Mouse (Mus musculus) limb, embryonic 12.5 days (tissue): ENCODE data around the gene Bicral. TPM values are rescaled to one million over a fixed set of nuclear protein-coding genes. Genes with fewer than 3 reads are reported as not detected.
A peak's percentile ranks its signal among the peaks of the same experiment; 100 is the strongest.
"Not testable (repeated sequence)": the region's sequence is repeated elsewhere in the genome, so short reads cannot be mapped to it uniquely, and the experiment has no call there.

Source experiments
- ATAC-seq: fragments of 200-750 bp; cut with Nextera tagmentation; 2 replicates; pipeline ENCODE4 v1.8.0; 2017; ENCODE audit warnings: low read depth, moderate TSS enrichment; ENCODE audit not compliant: insufficient number of reproducible peaks, insufficient read depth, low FRiP score, low TSS enrichment
- H3K27ac ChIP-seq: fragments of 300-500 bp; sonication (generic); 2 replicates; pipeline ENCODE4 v1.5.1; 2016; ENCODE audit warnings: mild to moderate bottlenecking, moderate library complexity
- H3K27me3 ChIP-seq: fragments of 300-500 bp; sonication (generic); 2 replicates; pipeline ENCODE4 v1.6.1; 2016; ENCODE audit warnings: mild to moderate bottlenecking, moderate library complexity
- H3K36me3 ChIP-seq: fragments of 300-500 bp; sonication (generic); 2 replicates; pipeline ENCODE4 v1.6.1; 2016; ENCODE audit warnings: mild to moderate bottlenecking, moderate library complexity
- H3K4me1 ChIP-seq: fragments of 300-500 bp; sonication (generic); replicated peaks from 2 replicates; pipeline ENCODE4 v1.6.1; 2016
- H3K4me2 ChIP-seq: fragments of 300-500 bp; sonication (generic); 2 replicates; pipeline ENCODE4 v1.6.1; 2016; ENCODE audit warnings: mild to moderate bottlenecking, moderate library complexity
- H3K4me3 ChIP-seq: fragments of 300-500 bp; sonication (generic); replicated peaks from 2 replicates; pipeline ENCODE4 v1.5.1; 2016; ENCODE audit warnings: mild to moderate bottlenecking
- H3K9ac ChIP-seq: fragments of 300-500 bp; sonication (generic); replicated peaks from 2 replicates; pipeline ENCODE4 v1.6.1; 2016; ENCODE audit warnings: mild to moderate bottlenecking, moderate library complexity
- H3K9me3 ChIP-seq: fragments of 300-500 bp; sonication (generic); 2 replicates; pipeline ENCODE4 v1.6.1; 2016; ENCODE audit warnings: mild to moderate bottlenecking, moderate library complexity
- WGBS: fragments of 180-500 bp; shearing (Covaris S2); methylation state at CpG from one replicate; pipeline ENCODE4 v1.1.7; 2016; 5-methylcytosine and 5-hydroxymethylcytosine counted together
- polyA plus RNA-seq: library from polyadenylated mRNA; unstranded; fragments of >200 nt; fragmentation: Nextera tagmentation; extraction: Ambion mirVana; gene quantifications from 2 replicates; pipeline ENCODE4 v1.2.1, GENCODE M21; 2016

Bicral gene
- polyA plus RNA-seq, 1 experiment from 2014 or later, result 4.8 TPM

DNA sequence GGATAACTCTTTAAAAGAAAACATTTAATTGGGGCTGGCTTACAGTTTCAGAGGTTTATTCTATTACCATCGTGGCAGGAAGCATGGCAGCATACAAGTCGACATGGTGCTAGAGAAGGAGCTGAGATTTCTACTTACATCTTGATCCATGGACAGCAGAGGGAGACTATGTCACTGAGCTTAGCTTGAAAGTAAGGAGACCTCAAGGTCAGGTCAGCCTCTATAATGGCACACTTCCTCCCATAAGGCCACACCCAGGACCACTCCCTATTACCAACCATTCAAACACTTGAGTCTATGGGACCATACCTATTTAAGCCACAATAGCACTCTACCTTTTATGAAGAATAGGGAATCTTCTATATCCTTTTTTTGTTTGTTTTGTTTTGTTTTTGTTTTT lies 65.3 kb downstream of the Bicral start:
- 89% methylated on average over 2 of the region's 2 CpGs for WGBS
- ATAC-seq, result no peak
- no peak overlapping the region for H3K4me3 ChIP-seq
- H3K36me3 ChIP-seq, result no peaks in the 10 kb centered on the region
- H3K4me2 ChIP-seq, result no peak overlapping the region
- H3K9ac ChIP-seq, result no peak overlapping the region
- no peaks in the 10 kb centered on the region for H3K4me1 ChIP-seq
- H3K9me3 ChIP-seq, result no peaks in the 10 kb centered on the region
- no peaks in the 10 kb centered on the region for H3K27me3 ChIP-seq
- no peak overlapping the region for H3K27ac ChIP-seq

DNA sequence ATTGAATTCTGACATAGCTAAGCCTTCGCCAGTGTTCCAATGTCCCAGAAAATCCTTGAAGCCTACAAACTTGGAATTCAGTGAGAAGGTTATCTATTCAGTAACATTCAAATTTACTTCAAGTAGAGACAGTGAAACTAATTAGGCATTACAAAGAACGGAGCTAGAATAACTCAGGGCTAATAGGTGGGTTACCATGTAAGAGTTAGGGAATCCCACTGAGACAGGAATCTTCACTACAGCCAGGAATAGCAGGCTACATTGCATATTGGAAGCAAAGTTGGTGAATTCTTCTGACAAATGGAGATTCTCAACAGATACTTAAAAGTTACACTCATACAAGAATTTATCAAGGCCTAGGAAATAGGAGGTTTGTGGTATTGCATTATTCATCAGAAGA lies 70.3 kb downstream of the Bicral start:
- 60% methylated on average over 2 of the region's 2 CpGs for WGBS
- not testable (repeated sequence) for H3K4me3 ChIP-seq, H3K4me1 ChIP-seq, H3K36me3 ChIP-seq, H3K9ac ChIP-seq, ATAC-seq, H3K27me3 ChIP-seq, H3K4me2 ChIP-seq, H3K9me3 ChIP-seq, H3K27ac ChIP-seq

GRCm38 (mm10) chr17:46786952-46787351 lies 71.3 kb downstream of the Bicral start:
- ATAC-seq, result no peak
- Histone ChIP-seq H3K4me1 (no peaks in the 10 kb centered on the region), H3K27ac (no peak overlapping the region), H3K36me3 (no peaks in the 10 kb centered on the region), H3K4me2 (no peak overlapping the region), H3K27me3 (no peaks in the 10 kb centered on the region), H3K4me3 (no peak overlapping the region), H3K9me3 (no peaks in the 10 kb centered on the region), H3K9ac (no peak overlapping the region)
- 91% methylated on average over 5 of the region's 5 CpGs for WGBS

- no peak overlapping the region for H3K9ac ChIP-seq
- H3K4me3 ChIP-seq, result peak overlapping the region; percentile 68
- no peaks in the 10 kb centered on the region for H3K27me3 ChIP-seq
- WGBS, result 79% methylated on average over 2 of the region's 2 CpGs
- H3K27ac ChIP-seq, result 0 out of 2 replicates have a peak overlapping the region, but pooled peaks have one; percentile 89
- no peaks in the 10 kb centered on the region for H3K9me3 ChIP-seq
- peaks cover 29% of the 10 kb centered on the region for H3K36me3 ChIP-seq
- 0 out of 2 replicates have a peak, but pooled peaks have one; percentile 23 for ATAC-seq
- H3K4me2 ChIP-seq, result peak overlapping the region; percentile 71
- H3K4me1 ChIP-seq, result peaks cover 7% of the 10 kb centered on the region; the same call in 1 of the 2 replicates
Measured at GRCm38 (mm10) chr17:46783222-46783565, 75.1 kb downstream of the Bicral start.

GRCm38 (mm10) chr17:46782341-46783221 lies 75.7 kb downstream of the Bicral start, which contains the start of gene Rpl7l1:
Rpl7l1 (minus strand) TSS chr17:46782672.
- WGBS, result 1% methylated on average over 44 of the region's 44 CpGs
- Histone ChIP-seq H3K27ac (peak within 1 kb of the TSS; percentile 89), H3K4me2 (peak within 1 kb of the TSS; percentile 71), H3K27me3 (no peaks in the 10 kb centered on the region), H3K9me3 (no peaks in the 10 kb centered on the region), H3K4me3 (peak within 1 kb of the TSS; percentile 68), H3K4me1 (peaks cover 7% of the 10 kb centered on the region; the same call in 1 of the 2 replicates), H3K9ac (peak within 1 kb of the TSS; percentile 80), H3K36me3 (peaks cover 35% of the 10 kb centered on the region)
- peak; percentile 92 for ATAC-seq

DNA sequence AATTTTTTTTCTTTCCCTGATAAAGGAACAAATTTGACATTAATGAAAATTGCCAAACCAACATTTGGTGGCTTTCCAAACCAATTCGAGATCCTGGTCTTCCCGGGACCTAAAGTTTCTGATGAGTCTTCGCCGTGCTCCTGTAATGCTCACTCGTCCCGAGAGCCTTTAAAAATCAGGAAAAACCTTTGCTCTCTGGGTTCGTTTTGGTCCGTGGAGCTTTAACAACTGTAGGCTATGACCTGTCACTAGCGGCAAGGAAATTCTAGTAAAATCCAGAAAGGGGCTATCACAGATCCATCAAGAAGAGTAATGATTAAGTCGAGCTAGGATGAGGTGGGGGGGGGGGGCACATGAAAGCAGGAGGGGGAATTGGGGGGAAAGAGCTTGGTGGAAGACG lies 76.4 kb downstream of the Bicral start:
- Histone ChIP-seq H3K4me2 (peak overlapping the region; percentile 71), H3K9ac (peak overlapping the region; percentile 80), H3K27me3 (no peaks in the 10 kb centered on the region), H3K4me1 (peaks cover 7% of the 10 kb centered on the region; the same call in 1 of the 2 replicates), H3K27ac (peak overlapping the region; percentile 89), H3K9me3 (no peaks in the 10 kb centered on the region), H3K36me3 (peaks cover 42% of the 10 kb centered on the region), H3K4me3 (peak overlapping the region; percentile 68)
- 5% methylated on average over 11 of the region's 11 CpGs for WGBS
- no peak for ATAC-seq

- Histone ChIP-seq H3K9me3 (no peaks in the 10 kb centered on the region), H3K36me3 (peaks cover 70% of the 10 kb centered on the region), H3K9ac (no peak overlapping the region), H3K27me3 (no peaks in the 10 kb centered on the region), H3K27ac (no peak overlapping the region), H3K4me1 (peaks cover 20% of the 10 kb centered on the region), H3K4me3 (no peak overlapping the region), H3K4me2 (no peak overlapping the region)
- 81% methylated on average over 3 of the region's 3 CpGs for WGBS
- no peak for ATAC-seq
Measured at GRCm38 (mm10) chr17:46776087-46776486, 82.2 kb downstream of the Bicral start.

DNA sequence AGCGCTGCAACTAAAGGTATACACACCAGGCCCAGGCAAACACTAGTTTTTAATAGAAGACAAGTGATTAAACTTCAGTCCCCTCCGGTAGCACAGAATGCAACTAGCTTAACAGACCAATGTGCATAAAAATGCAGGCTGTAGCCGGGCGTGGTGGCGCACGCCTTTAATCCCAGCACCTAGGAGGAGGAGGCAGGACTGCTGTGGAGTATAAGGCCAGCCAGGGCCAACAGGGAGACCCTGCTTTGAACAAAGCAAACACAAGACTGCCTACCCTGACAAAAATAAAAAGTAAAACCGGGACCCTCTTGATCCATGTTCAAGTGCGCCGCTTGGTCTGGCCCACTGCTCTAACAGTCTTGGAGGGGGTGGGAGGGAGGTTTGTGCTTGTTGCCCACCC lies 83.2 kb downstream of the Bicral start:
- Histone ChIP-seq H3K4me2 (no peak overlapping the region), H3K4me3 (no peak overlapping the region), H3K4me1 (peaks cover 18% of the 10 kb centered on the region), H3K9ac (no peak overlapping the region), H3K27ac (no peak overlapping the region), H3K36me3 (peaks cover 60% of the 10 kb centered on the region), H3K27me3 (no peaks in the 10 kb centered on the region), H3K9me3 (no peaks in the 10 kb centered on the region)
- WGBS, result 94% methylated on average over 9 of the region's 9 CpGs
- ATAC-seq, result no peak

GRCm38 (mm10) chr17:46774131-46774472 lies 84.2 kb downstream of the Bicral start:
- H3K4me2 ChIP-seq, result peak overlapping the region; percentile 78
- no peak overlapping the region for H3K9ac ChIP-seq
- 0 out of 2 replicates have a peak overlapping the region, but pooled peaks have one; percentile 29 for H3K27ac ChIP-seq
- peaks cover 18% of the 10 kb centered on the region for H3K4me1 ChIP-seq
- WGBS, result 34% methylated on average over 2 of the region's 2 CpGs
- no peaks in the 10 kb centered on the region for H3K9me3 ChIP-seq
- no peak for ATAC-seq
- no peaks in the 10 kb centered on the region for H3K27me3 ChIP-seq
- H3K4me3 ChIP-seq, result peak overlapping the region; percentile 87; the same call in 1 of the 2 replicates
- peaks cover 51% of the 10 kb centered on the region for H3K36me3 ChIP-seq

DNA sequence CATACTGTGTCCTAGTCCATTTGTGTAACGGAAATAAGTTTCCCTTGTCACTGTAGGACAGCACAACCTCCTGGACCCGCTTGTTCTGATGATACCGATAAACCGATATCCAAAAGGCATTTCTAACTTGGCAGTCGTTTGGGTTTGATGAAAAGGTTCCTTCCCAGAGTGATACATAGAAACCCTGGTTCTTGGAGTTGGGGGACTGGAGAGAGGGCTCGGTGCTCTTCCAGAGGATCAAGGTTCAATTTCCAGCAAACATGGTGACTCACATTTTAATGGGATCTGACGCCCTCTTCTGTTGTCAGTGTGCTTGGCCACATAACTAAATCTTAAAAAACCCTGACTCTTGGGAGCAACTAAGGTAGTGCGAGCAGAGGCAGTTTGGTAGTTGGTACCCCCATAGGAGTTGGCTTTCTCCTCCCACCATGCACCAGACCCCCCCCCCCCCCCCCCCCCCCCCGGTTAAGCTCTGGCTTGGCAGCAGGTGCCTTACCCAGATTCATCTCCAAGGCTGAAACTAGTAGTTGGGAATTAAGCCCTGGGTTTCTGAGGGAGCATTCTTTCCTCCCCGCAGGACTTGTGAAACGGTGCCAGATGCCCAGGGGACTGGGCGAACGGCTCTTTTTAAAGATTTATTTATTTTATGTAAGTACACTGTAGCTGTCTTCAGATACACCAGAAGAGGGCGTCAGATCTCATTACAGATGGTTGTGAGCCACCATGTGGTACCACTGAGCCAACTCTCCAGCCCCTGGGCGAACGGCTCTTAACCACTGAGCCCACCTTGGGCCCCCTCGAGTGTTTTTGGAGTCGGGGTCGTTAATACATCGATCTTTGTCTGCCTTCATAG lies 84.8 kb downstream of the Bicral start:
- Histone ChIP-seq H3K27me3 (no peaks in the 10 kb centered on the region), H3K4me3 (peak overlapping the region; percentile 87), H3K4me1 (peaks cover 18% of the 10 kb centered on the region), H3K9me3 (no peaks in the 10 kb centered on the region), H3K4me2 (peak overlapping the region; percentile 78), H3K27ac (peak overlapping the region; percentile 82; the same call in 1 of the 2 replicates), H3K36me3 (peaks cover 45% of the 10 kb centered on the region), H3K9ac (peak overlapping the region; percentile 77)
- 10% methylated on average over 19 of the region's 20 CpGs for WGBS
- ATAC-seq, result no peak
